Mouse (Mus musculus): Measurements from ENCODE around the gene Akap13. TPM values are rescaled to one million over a fixed set of nuclear protein-coding genes. Genes with fewer than 3 reads are reported as not detected.

Gene Akap13
- polyA plus RNA-seq, 1 experiment from 2014 or later: 25.8 TPM

DNA sequence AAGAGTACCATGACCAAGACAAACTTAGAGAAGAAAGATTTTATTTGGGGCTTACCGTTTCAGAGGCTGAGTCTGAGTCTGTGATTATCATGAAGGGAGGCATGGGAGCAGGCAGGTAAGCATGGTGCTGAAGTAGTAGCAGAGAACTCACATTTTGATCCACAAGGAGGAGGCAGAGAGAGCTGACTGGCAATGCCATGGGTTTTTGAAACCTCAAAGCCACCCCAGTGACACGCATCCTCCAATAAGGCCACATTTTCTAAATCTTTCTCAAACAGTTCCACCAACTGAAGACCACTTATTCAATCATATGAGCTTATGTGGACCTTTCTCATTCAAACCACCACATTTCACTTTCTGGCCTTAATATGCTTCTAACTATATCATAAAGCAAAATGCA, 121.5 kb downstream of the Akap13 start:
- H3K9me3 ChIP-seq: no peaks in the 10 kb centered on the region
- H3K4me1 ChIP-seq: no peaks in the 10 kb centered on the region
- no peak overlapping the region for H3K4me2 ChIP-seq (replicated peaks)
- no peak overlapping the region for H3K27ac ChIP-seq
- ATAC-seq (ENCODE audit: low FRiP score, low read depth): no peak
- 98% methylated on average over 2 of the region's 2 CpGs for WGBS
- no peak overlapping the region for H3K4me3 ChIP-seq
- H3K36me3 ChIP-seq: no peaks in the 10 kb centered on the region
- H3K9ac ChIP-seq: no peak overlapping the region
- no peaks in the 10 kb centered on the region for H3K27me3 ChIP-seq (replicated peaks)

DNA sequence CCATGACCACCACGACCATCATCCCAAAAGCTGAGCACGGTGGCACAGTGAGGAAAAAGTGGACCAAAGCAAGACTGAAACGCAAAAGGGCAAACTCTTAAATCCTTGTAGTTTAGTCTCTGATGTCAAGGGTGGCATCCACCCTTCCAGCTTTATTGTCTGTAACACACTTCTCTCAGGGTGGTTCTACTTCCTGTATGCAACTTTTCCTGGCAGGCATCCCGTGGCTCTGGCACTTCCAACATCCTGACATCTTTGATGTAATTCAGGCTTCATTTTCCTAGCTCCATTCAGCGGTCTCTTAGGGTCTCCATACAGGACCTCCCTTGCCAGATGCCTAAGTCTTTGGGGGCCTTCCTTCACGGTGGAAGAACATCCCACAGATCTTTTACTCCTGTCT, 122.0 kb downstream of the Akap13 start:
- Histone ChIP-seq H3K4me3 (no peak overlapping the region), H3K4me1 (no peaks in the 10 kb centered on the region), H3K36me3 (no peaks in the 10 kb centered on the region), H3K27me3 (replicated peaks) (no peaks in the 10 kb centered on the region), H3K9ac (no peak overlapping the region), H3K27ac (no peak overlapping the region), H3K9me3 (no peaks in the 10 kb centered on the region), H3K4me2 (replicated peaks) (no peak overlapping the region)
- ATAC-seq (ENCODE audit: low FRiP score, low read depth): no peak
- 86% methylated on average over 6 of the region's 6 CpGs for WGBS

DNA sequence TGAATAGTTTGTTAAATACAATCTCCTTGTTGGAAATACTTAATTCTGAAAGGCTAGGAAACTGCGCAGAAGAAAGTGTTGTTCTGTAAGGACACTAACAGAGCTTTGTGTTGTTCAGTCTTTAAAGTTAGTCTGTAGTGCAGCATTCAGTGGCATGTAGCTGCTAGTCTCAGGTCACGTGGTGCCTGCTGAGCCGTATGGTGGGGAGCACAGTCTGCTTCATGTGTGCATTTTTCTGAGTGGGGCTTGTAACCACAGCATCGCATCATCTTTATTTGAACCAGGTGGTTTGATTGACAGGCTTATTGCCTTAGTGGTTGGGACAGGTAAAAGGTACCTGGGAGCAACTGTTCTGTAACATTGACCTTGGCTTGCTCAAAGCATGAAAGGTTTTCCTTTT, 123.3 kb downstream of the Akap13 start:
- Histone ChIP-seq H3K27ac (no peak overlapping the region), H3K4me2 (replicated peaks) (no peak overlapping the region), H3K36me3 (no peaks in the 10 kb centered on the region), H3K4me3 (no peak overlapping the region), H3K9me3 (no peaks in the 10 kb centered on the region), H3K4me1 (no peaks in the 10 kb centered on the region), H3K27me3 (replicated peaks) (no peaks in the 10 kb centered on the region), H3K9ac (no peak overlapping the region)
- no peak for ATAC-seq (ENCODE audit: low FRiP score, low read depth)
- WGBS: 94% methylated on average over 4 of the region's 4 CpGs

DNA sequence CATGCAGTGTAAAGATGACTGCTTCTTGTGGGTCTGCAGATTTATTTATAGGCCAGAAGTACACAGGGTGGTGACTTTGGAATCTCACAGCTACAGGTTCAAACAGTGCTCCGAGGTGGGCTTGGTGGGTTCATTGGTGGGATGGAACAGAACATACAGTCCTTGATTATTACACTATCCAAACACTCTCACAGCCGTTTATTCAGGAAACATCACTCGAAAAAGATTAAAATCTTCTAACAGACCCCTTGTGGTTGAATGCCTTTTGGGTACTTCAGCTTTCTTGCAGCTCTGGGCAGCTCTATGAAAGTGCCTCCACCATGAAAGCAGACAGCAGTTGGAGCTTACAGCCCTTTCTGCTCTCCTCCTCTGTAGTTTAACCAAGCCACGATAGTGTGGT, 126.8 kb downstream of the Akap13 start:
- H3K9ac ChIP-seq: no peak overlapping the region
- H3K4me2 ChIP-seq (replicated peaks): no peak overlapping the region
- no peaks in the 10 kb centered on the region for H3K9me3 ChIP-seq
- WGBS: 94% methylated on average over 4 of the region's 4 CpGs
- ATAC-seq (ENCODE audit: low FRiP score, low read depth): no peak
- H3K4me1 ChIP-seq: no peaks in the 10 kb centered on the region
- H3K27ac ChIP-seq: no peak overlapping the region
- no peaks in the 10 kb centered on the region for H3K36me3 ChIP-seq
- H3K27me3 ChIP-seq (replicated peaks): no peaks in the 10 kb centered on the region
- no peak overlapping the region for H3K4me3 ChIP-seq

DNA sequence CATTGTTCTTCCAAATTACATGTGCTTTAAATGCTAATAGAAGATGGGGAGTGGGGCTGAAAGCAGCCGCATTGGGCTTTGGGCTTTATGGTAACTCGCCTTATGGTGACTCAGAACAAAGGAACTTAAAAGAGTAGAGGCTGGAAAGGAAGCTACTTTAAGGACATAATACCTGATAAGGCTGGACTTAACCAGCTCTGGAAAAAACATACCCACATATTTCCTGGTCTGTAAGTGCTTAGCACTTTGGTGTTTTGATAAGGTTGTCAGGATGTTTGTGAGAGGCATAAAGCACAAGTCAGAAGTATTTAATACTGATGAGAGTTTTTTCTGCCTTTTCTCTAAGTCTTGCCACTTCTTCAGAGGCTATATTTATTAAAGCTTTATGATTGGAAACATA, 128.8 kb downstream of the Akap13 start:
- H3K9ac ChIP-seq: no peak overlapping the region
- H3K27me3 ChIP-seq (replicated peaks): no peaks in the 10 kb centered on the region
- H3K4me3 ChIP-seq: no peak overlapping the region
- H3K27ac ChIP-seq: no peak overlapping the region
- H3K36me3 ChIP-seq: no peaks in the 10 kb centered on the region
- H3K4me2 ChIP-seq (replicated peaks): no peak overlapping the region
- no peaks in the 10 kb centered on the region for H3K9me3 ChIP-seq
- 83% methylated on average over 2 of the region's 2 CpGs for WGBS
- ATAC-seq (ENCODE audit: low FRiP score, low read depth): no peak
- no peaks in the 10 kb centered on the region for H3K4me1 ChIP-seq

DNA sequence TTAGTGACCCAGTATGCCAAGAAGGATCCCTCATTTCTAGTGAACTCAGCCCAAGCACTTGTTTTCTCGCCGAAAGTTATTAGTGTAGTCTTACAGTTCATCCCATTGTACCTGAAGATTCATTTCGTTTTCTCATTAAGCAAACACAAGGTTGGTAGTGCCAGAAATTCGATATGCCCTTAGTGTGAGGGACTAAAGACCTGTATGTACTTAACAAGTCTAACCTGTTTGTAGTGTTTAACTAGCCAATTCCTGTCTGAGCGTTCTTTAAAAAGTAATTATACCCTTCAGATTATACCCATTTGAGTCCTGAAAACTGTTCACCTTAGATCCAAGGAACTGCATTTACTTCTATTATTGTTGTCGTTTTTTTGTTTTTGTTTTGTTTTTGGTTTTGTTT, 130.1 kb downstream of the Akap13 start:
- no peak overlapping the region for H3K27ac ChIP-seq
- H3K4me2 ChIP-seq (replicated peaks): no peak overlapping the region
- H3K36me3 ChIP-seq: no peaks in the 10 kb centered on the region
- no peaks in the 10 kb centered on the region for H3K4me1 ChIP-seq
- no peaks in the 10 kb centered on the region for H3K27me3 ChIP-seq (replicated peaks)
- no peak for ATAC-seq (ENCODE audit: low FRiP score, low read depth)
- H3K9me3 ChIP-seq: no peaks in the 10 kb centered on the region
- H3K4me3 ChIP-seq: no peak overlapping the region
- no peak overlapping the region for H3K9ac ChIP-seq
- WGBS: 94% methylated on average over 6 of the region's 6 CpGs

DNA sequence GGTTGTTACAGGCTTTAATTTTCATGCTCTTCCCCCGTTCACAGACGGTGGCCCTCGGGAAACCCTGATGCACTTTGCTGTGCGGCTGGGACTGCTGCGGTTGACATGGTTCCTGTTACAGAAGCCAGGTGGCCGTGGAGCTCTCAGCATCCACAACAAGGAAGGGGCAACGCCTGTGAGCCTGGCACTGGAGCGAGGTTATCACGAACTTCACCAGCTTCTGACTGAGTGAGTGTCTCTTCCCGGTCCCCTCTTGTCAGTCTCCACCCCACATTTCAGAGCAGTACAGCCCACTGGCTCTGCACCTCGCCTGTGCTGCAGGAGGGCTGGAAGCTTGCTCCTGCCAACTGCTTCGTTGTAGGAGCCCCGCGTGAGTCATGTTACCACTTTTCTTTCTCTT, 130.8 kb downstream of the Akap13 start:
- no peak for ATAC-seq (ENCODE audit: low FRiP score, low read depth)
- Histone ChIP-seq H3K4me1 (no peaks in the 10 kb centered on the region), H3K27ac (no peak overlapping the region), H3K27me3 (replicated peaks) (no peaks in the 10 kb centered on the region), H3K4me3 (no peak overlapping the region), H3K4me2 (replicated peaks) (no peak overlapping the region), H3K36me3 (no peaks in the 10 kb centered on the region), H3K9ac (no peak overlapping the region), H3K9me3 (no peaks in the 10 kb centered on the region)
- 83% methylated on average over 14 of the region's 14 CpGs for WGBS

DNA sequence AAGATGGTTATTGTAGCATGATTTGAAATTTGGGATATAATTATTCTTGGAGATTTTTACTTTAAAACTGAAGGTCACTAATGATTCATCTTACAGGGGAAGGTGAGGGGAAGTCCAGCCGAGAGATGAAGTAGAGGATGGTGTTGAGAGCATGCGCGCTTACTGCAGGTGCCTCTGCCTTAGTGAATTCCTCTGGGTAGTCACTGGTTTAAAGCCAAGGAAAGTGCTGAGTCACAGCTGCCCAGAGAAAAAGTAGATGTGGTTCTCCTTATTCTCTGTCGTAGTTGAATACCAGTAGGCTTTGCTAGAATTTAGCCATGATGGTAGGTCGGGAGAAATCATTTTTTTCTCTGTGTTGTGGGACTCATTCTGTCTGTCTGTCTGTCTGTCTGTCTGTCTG, 132.4 kb downstream of the Akap13 start:
- no peak overlapping the region for H3K4me3 ChIP-seq
- H3K27me3 ChIP-seq (replicated peaks): no peaks in the 10 kb centered on the region
- H3K27ac ChIP-seq: no peak overlapping the region
- H3K9ac ChIP-seq: no peak overlapping the region
- no peaks in the 10 kb centered on the region for H3K4me1 ChIP-seq
- no peaks in the 10 kb centered on the region for H3K9me3 ChIP-seq
- no peaks in the 10 kb centered on the region for H3K36me3 ChIP-seq
- WGBS: 92% methylated on average over 5 of the region's 5 CpGs
- ATAC-seq (ENCODE audit: low FRiP score, low read depth): no peak
- no peak overlapping the region for H3K4me2 ChIP-seq (replicated peaks)

DNA sequence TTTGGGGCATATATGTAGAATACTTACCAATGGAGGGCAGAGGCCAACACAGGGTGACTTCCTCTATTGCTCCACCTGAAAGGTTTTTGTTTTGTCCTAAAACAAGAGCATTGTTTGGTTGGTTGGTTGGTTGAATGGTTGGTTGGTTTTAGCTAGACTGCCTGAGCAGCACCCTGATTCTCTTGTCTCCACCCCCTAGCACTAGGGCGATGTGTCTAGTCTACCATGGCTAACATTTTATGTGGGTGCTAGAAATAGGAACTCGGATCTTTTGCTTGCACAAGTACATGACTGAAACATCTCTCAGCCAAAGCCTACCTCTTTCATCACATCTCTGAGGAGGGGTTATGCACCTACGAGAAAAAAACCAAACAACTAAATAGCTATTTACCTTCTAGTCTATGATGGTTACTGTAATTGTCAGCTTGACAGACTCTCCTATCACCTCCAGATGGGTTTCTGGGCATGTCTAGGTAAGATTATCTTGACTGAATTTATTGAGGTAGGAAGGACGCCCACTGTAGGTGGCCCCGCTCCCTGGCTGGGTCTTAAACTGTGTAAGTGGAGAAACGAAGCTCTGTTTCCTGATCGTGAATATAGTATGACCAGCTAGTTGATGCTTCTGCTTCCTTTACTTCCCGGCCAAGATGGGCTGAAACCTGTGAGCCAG, 134.1 kb downstream of the Akap13 start:
- Histone ChIP-seq H3K9ac (no peak overlapping the region), H3K4me1 (no peaks in the 10 kb centered on the region), H3K4me3 (no peak overlapping the region), H3K9me3 (no peaks in the 10 kb centered on the region), H3K36me3 (no peaks in the 10 kb centered on the region), H3K27ac (no peak overlapping the region), H3K4me2 (replicated peaks) (no peak overlapping the region), H3K27me3 (replicated peaks) (no peaks in the 10 kb centered on the region)
- WGBS: 93% methylated on average over 8 of the region's 8 CpGs
- no peak for ATAC-seq (ENCODE audit: low FRiP score, low read depth)

DNA sequence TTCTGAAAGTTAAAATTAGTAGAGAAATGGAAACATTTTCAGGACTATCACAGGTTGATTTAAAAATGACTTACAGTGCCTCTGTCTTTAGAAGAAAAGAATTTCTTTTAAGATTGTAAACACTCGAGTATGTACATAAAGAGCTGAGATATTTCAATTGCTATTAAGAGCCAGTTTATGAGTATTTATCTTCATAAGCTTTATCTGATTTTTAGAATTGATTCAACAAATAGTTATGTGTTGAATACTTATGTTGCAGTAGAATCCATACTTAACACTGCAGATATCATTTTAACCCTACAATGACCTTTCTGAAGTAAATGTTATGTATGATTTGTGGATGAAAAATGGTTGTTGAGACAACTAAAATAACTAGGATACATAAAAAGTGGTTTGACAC, 136.6 kb downstream of the Akap13 start:
- H3K27me3 ChIP-seq (replicated peaks): no peaks in the 10 kb centered on the region
- H3K9me3 ChIP-seq: no peaks in the 10 kb centered on the region
- whole genome bisulfite sequencing: 88% methylated on average over 1 of the region's 1 CpGs
- no peak overlapping the region for H3K4me3 ChIP-seq
- no peaks in the 10 kb centered on the region for H3K4me1 ChIP-seq
- no peak for ATAC-seq (ENCODE audit: low FRiP score, low read depth)
- H3K9ac ChIP-seq: no peak overlapping the region
- H3K27ac ChIP-seq: no peak overlapping the region
- no peak overlapping the region for H3K4me2 ChIP-seq (replicated peaks)
- no peaks in the 10 kb centered on the region for H3K36me3 ChIP-seq

DNA sequence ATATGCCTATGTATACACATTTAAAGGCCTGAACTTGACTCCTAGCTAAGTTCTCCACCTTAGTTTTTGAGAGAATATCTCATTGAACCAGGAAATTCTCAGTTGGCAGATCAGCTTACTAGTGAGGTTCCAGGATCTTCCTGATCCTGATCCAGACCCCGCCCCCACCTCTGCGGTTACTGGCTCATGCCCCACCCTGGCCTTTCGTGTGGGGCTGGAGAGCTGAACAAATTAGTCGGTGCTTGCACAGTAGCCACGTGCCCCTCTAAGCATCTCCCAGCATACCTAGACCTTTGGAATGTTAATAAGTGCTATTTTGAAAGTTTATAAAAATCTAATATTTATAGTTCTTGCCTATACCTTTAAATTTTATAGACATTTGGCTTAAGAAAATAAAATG, 139.5 kb downstream of the Akap13 start:
- no peak overlapping the region for H3K27ac ChIP-seq
- no peaks in the 10 kb centered on the region for H3K27me3 ChIP-seq (replicated peaks)
- 88% methylated on average over 5 of the region's 5 CpGs for WGBS
- no peaks in the 10 kb centered on the region for H3K4me1 ChIP-seq
- ATAC-seq (ENCODE audit: low FRiP score, low read depth): no peak
- H3K4me3 ChIP-seq: no peak overlapping the region
- no peak overlapping the region for H3K4me2 ChIP-seq (replicated peaks)
- no peak overlapping the region for H3K9ac ChIP-seq
- no peaks in the 10 kb centered on the region for H3K9me3 ChIP-seq
- no peaks in the 10 kb centered on the region for H3K36me3 ChIP-seq

DNA sequence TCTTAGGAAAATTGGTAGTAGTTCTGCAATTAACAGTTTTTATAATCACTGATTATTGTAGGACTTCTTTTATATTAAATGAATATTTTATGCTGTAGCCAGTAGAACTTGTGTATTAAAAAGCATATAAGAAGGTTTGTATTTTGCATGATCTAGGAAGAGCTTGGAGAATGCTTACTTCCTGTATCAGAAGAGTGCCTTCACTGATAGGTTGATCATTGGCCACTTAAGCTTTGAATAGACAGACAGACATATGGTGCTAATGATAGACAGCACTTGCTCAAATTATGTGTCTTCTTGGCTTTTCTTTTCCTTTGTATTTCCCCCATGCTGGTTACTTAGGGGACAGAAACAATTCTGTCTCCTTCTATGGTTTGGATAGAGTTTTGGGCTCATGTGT, 139.9 kb downstream of the Akap13 start:
- Histone ChIP-seq H3K36me3 (no peaks in the 10 kb centered on the region), H3K27me3 (replicated peaks) (no peaks in the 10 kb centered on the region), H3K4me1 (no peaks in the 10 kb centered on the region), H3K4me2 (replicated peaks) (no peak overlapping the region), H3K9ac (no peak overlapping the region), H3K4me3 (no peak overlapping the region), H3K27ac (no peak overlapping the region), H3K9me3 (no peaks in the 10 kb centered on the region)
- no peak for ATAC-seq (ENCODE audit: low FRiP score, low read depth)

DNA sequence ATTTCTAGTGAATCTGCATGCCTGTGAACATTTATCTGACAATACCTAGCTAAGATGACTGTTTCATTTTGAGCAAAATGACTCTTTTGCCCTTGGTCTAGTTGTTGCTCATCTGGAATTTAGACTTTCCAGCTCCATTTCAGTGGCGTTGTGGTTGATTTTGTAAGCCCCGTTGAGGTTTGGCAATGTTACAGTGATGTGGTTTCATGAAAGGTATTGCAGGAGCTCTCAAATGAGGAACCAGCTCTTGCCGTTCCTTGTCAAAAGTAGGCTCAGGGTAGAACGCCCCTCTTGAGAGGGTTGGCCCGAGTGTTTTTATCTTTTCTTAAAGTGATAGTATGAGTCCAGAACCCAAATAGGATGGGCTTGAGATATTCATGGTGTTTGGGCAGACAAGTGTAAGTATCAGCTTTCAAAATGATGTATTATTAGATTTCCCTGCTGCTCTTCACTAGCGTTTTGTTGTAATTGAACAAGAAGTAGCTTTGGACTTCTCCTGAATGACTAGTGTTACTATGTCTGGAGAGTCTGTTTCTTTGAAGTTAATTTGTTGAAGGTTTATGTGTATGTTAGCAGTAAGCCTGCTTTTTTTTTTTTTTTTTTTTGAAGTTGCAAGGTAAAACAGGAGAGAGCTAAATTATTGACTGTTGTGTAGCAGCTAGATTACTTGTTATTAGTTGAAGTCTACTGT, 140.9 kb downstream of the Akap13 start:
- Histone ChIP-seq H3K36me3 (no peaks in the 10 kb centered on the region), H3K4me3 (no peak overlapping the region), H3K9me3 (no peaks in the 10 kb centered on the region), H3K9ac (no peak overlapping the region), H3K27me3 (replicated peaks) (no peaks in the 10 kb centered on the region), H3K27ac (no peak overlapping the region), H3K4me1 (no peaks in the 10 kb centered on the region), H3K4me2 (replicated peaks) (no peak overlapping the region)
- ATAC-seq (ENCODE audit: low FRiP score, low read depth): no peak
- 88% methylated on average over 6 of the region's 6 CpGs for WGBS
